Mouse (Mus musculus): ENCODE data around the gene Spata20. TPM values are rescaled to one million over a fixed set of nuclear protein-coding genes. Genes with fewer than 3 reads are reported as not detected.
A peak's percentile ranks its signal among the peaks of the same experiment; 100 is the strongest.

Gene Spata20
- not detected in 2 replicates for polyA plus RNA-seq (2014; fragmentation: Nextera tagmentation; extraction: Ambion mirVana)

- H3K27ac ChIP-seq (replicated peaks in 1 of 2; ENCODE audit: control insufficient read depth in 1 of 2, insufficient read depth in 1 of 2, low read depth in 2 of 2, low read length in 2 of 2): no peak within 1 kb of the TSS
- peaks cover 0 to 4% of the 10 kb centered on the region in 2 experiments; a peak in 3 of 4 replicates for H3K4me1 ChIP-seq (ENCODE audit: control insufficient read depth in 2 of 2, insufficient read depth in 2 of 2, low read length in 2 of 2)
- H3K4me2 ChIP-seq (ENCODE audit: low read length): peak within 1 kb of the TSS; percentile 53
- peak within 1 kb of the TSS in 1 of 2 experiments; percentile 14; a peak in 1 of 4 replicates for H3K4me3 ChIP-seq (ENCODE audit: control insufficient read depth in 1 of 2, insufficient read depth in 1 of 2, low read depth in 1 of 2, low read length in 2 of 2)
- peaks cover 17% of the 10 kb centered on the region for H3K27me3 ChIP-seq (ENCODE audit: control insufficient read depth, insufficient read depth, low read length)
- peaks cover 6% of the 10 kb centered on the region for H3K36me3 ChIP-seq (ENCODE audit: control insufficient read depth, insufficient read depth, low read length)
- 3% methylated on average over 24 of the region's 24 CpGs for WGBS
- H3K9ac ChIP-seq (ENCODE audit: low read length): no peak within 1 kb of the TSS; the same call in 1 of the 2 replicates
- ATAC-seq (ENCODE audit: insufficient number of reproducible peaks, insufficient read depth, low FRiP score, low read depth): peak; percentile 51
- no peaks in the 10 kb centered on the region for H3K9me3 ChIP-seq (ENCODE audit: control insufficient read depth, low read length)
Observed at GRCm38 (mm10) chr11:94486001-94486400, at the start of gene Spata20. TSS of gene Spata20 (minus strand) at chr11:94486179.

GRCm38 (mm10) chr11:94533171-94533570 is 47.2 kb upstream of the Spata20 start:
- Histone ChIP-seq H3K9me3 (ENCODE audit: control insufficient read depth, low read length) (0 out of 2 replicates have a peak, but pooled peaks cover 4% of the 10 kb centered on the region), H3K27ac (replicated peaks in 1 of 2; ENCODE audit: control insufficient read depth in 1 of 2, insufficient read depth in 1 of 2, low read depth in 2 of 2, low read length in 2 of 2) (no peak overlapping the region), H3K9ac (ENCODE audit: low read length) (no peak overlapping the region; the same call in 1 of the 2 replicates), H3K4me1 (ENCODE audit: control insufficient read depth in 2 of 2, insufficient read depth in 2 of 2, low read length in 2 of 2) (peaks cover 0 to 5% of the 10 kb centered on the region in 2 experiments; a peak in 1 of 4 replicates), H3K4me2 (ENCODE audit: low read length) (no peak overlapping the region), H3K4me3 (ENCODE audit: control insufficient read depth in 1 of 2, insufficient read depth in 1 of 2, low read depth in 1 of 2, low read length in 2 of 2) (no peak overlapping the region), H3K27me3 (ENCODE audit: control insufficient read depth, insufficient read depth, low read length) (no peaks in the 10 kb centered on the region), H3K36me3 (ENCODE audit: control insufficient read depth, insufficient read depth, low read length) (no peaks in the 10 kb centered on the region)
- ATAC-seq (ENCODE audit: insufficient number of reproducible peaks, insufficient read depth, low FRiP score, low read depth): no peak
- WGBS: 73% methylated on average over 8 of the region's 8 CpGs

GRCm38 (mm10) chr11:94528879-94529278 is 42.9 kb upstream of the Spata20 start:
- no peaks in the 10 kb centered on the region for H3K9me3 ChIP-seq (ENCODE audit: control insufficient read depth, low read length)
- H3K27me3 ChIP-seq (ENCODE audit: control insufficient read depth, insufficient read depth, low read length): no peaks in the 10 kb centered on the region
- no peaks in the 10 kb centered on the region for H3K36me3 ChIP-seq (ENCODE audit: control insufficient read depth, insufficient read depth, low read length)
- no peak overlapping the region for H3K4me3 ChIP-seq (ENCODE audit: control insufficient read depth in 1 of 2, insufficient read depth in 1 of 2, low read depth in 1 of 2, low read length in 2 of 2)
- no peak for ATAC-seq (ENCODE audit: insufficient number of reproducible peaks, insufficient read depth, low FRiP score, low read depth)
- H3K9ac ChIP-seq (ENCODE audit: low read length): no peak overlapping the region
- H3K27ac ChIP-seq (replicated peaks in 1 of 2; ENCODE audit: control insufficient read depth in 1 of 2, insufficient read depth in 1 of 2, low read depth in 2 of 2, low read length in 2 of 2): no peak overlapping the region
- no peak overlapping the region for H3K4me2 ChIP-seq (ENCODE audit: low read length)
- 59% methylated on average over 3 of the region's 3 CpGs for WGBS
- H3K4me1 ChIP-seq (ENCODE audit: control insufficient read depth in 2 of 2, insufficient read depth in 2 of 2, low read length in 2 of 2): peaks cover 0 to 2% of the 10 kb centered on the region in 2 experiments; a peak in 1 of 4 replicates

GRCm38 (mm10) chr11:94526171-94526879 is 40.3 kb upstream of the Spata20 start:
- H3K27me3 ChIP-seq (ENCODE audit: control insufficient read depth, insufficient read depth, low read length): no peaks in the 10 kb centered on the region
- H3K4me2 ChIP-seq (ENCODE audit: low read length): no peak overlapping the region
- no peak overlapping the region for H3K27ac ChIP-seq (replicated peaks in 1 of 2; ENCODE audit: control insufficient read depth in 1 of 2, insufficient read depth in 1 of 2, low read depth in 2 of 2, low read length in 2 of 2)
- H3K9me3 ChIP-seq (ENCODE audit: control insufficient read depth, low read length): no peaks in the 10 kb centered on the region
- H3K4me3 ChIP-seq (ENCODE audit: control insufficient read depth in 1 of 2, insufficient read depth in 1 of 2, low read depth in 1 of 2, low read length in 2 of 2): no peak overlapping the region
- WGBS: 58% methylated on average over 9 of the region's 9 CpGs
- no peak for ATAC-seq (ENCODE audit: insufficient number of reproducible peaks, insufficient read depth, low FRiP score, low read depth)
- H3K4me1 ChIP-seq (ENCODE audit: control insufficient read depth in 2 of 2, insufficient read depth in 2 of 2, low read length in 2 of 2): peaks cover 6 to 14% of the 10 kb centered on the region in 2 experiments
- no peaks in the 10 kb centered on the region for H3K36me3 ChIP-seq (ENCODE audit: control insufficient read depth, insufficient read depth, low read length)
- H3K9ac ChIP-seq (ENCODE audit: low read length): no peak overlapping the region

GRCm38 (mm10) chr11:94521219-94521843 is 35.4 kb upstream of the Spata20 start, which contains the start of gene Mycbpap:
TSS of gene Mycbpap (minus strand) at chr11:94521742.
- Histone ChIP-seq H3K27ac (replicated peaks in 1 of 2; ENCODE audit: control insufficient read depth in 1 of 2, insufficient read depth in 1 of 2, low read depth in 2 of 2, low read length in 2 of 2) (peak within 1 kb of the TSS; percentile 52 to 58), H3K27me3 (ENCODE audit: control insufficient read depth, insufficient read depth, low read length) (no peaks in the 10 kb centered on the region), H3K9me3 (ENCODE audit: control insufficient read depth, low read length) (no peaks in the 10 kb centered on the region), H3K4me2 (ENCODE audit: low read length) (peak within 1 kb of the TSS; percentile 81), H3K4me3 (ENCODE audit: control insufficient read depth in 1 of 2, insufficient read depth in 1 of 2, low read depth in 1 of 2, low read length in 2 of 2) (peak within 1 kb of the TSS; percentile 67 to 72), H3K9ac (ENCODE audit: low read length) (peak within 1 kb of the TSS; percentile 67), H3K36me3 (ENCODE audit: control insufficient read depth, insufficient read depth, low read length) (no peaks in the 10 kb centered on the region), H3K4me1 (ENCODE audit: control insufficient read depth in 2 of 2, insufficient read depth in 2 of 2, low read length in 2 of 2) (peaks cover 15 to 28% of the 10 kb centered on the region in 2 experiments)
- peak; percentile 52; the same call in 1 of the 2 replicates for ATAC-seq (ENCODE audit: insufficient number of reproducible peaks, insufficient read depth, low FRiP score, low read depth)
- 1% methylated on average over 42 of the region's 42 CpGs for WGBS

GRCm38 (mm10) chr11:94513452-94513851 is 27.5 kb upstream of the Spata20 start:
- no peak for ATAC-seq (ENCODE audit: insufficient number of reproducible peaks, insufficient read depth, low FRiP score, low read depth)
- Histone ChIP-seq H3K9ac (ENCODE audit: low read length) (no peak overlapping the region), H3K4me1 (ENCODE audit: control insufficient read depth in 2 of 2, insufficient read depth in 2 of 2, low read length in 2 of 2) (peaks cover 5 to 7% of the 10 kb centered on the region in 2 experiments; a peak in 3 of 4 replicates), H3K4me3 (ENCODE audit: control insufficient read depth in 1 of 2, insufficient read depth in 1 of 2, low read depth in 1 of 2, low read length in 2 of 2) (no peak overlapping the region), H3K9me3 (ENCODE audit: control insufficient read depth, low read length) (no peaks in the 10 kb centered on the region), H3K27ac (replicated peaks in 1 of 2; ENCODE audit: control insufficient read depth in 1 of 2, insufficient read depth in 1 of 2, low read depth in 2 of 2, low read length in 2 of 2) (no peak overlapping the region), H3K27me3 (ENCODE audit: control insufficient read depth, insufficient read depth, low read length) (no peaks in the 10 kb centered on the region), H3K4me2 (ENCODE audit: low read length) (no peak overlapping the region), H3K36me3 (ENCODE audit: control insufficient read depth, insufficient read depth, low read length) (no peaks in the 10 kb centered on the region)
- 52% methylated on average over 9 of the region's 9 CpGs for WGBS

- H3K4me1 ChIP-seq (ENCODE audit: control insufficient read depth in 2 of 2, insufficient read depth in 2 of 2, low read length in 2 of 2): peaks cover 0 to 3% of the 10 kb centered on the region in 2 experiments; a peak in 1 of 4 replicates
- 61% methylated on average over 10 of the region's 10 CpGs for WGBS
- no peak for ATAC-seq (ENCODE audit: insufficient number of reproducible peaks, insufficient read depth, low FRiP score, low read depth)
- no peak overlapping the region for H3K27ac ChIP-seq (replicated peaks in 1 of 2; ENCODE audit: control insufficient read depth in 1 of 2, insufficient read depth in 1 of 2, low read depth in 2 of 2, low read length in 2 of 2)
- H3K27me3 ChIP-seq (ENCODE audit: control insufficient read depth, insufficient read depth, low read length): no peaks in the 10 kb centered on the region
- no peak overlapping the region for H3K9ac ChIP-seq (ENCODE audit: low read length)
- no peak overlapping the region for H3K4me3 ChIP-seq (ENCODE audit: control insufficient read depth in 1 of 2, insufficient read depth in 1 of 2, low read depth in 1 of 2, low read length in 2 of 2)
- no peak overlapping the region for H3K4me2 ChIP-seq (ENCODE audit: low read length)
- H3K9me3 ChIP-seq (ENCODE audit: control insufficient read depth, low read length): no peaks in the 10 kb centered on the region
- no peaks in the 10 kb centered on the region for H3K36me3 ChIP-seq (ENCODE audit: control insufficient read depth, insufficient read depth, low read length)
Observed at GRCm38 (mm10) chr11:94508976-94509375, 23.0 kb upstream of the Spata20 start.

All from heart, embryonic 14.5 days (tissue).